Mouse (Mus musculus) gastrocnemius, adult 2 months (tissue): ENCODE measurements around the gene Ccp110. TPM values are rescaled to one million over a fixed set of nuclear protein-coding genes. Genes with fewer than 3 reads are reported as not detected.

Source experiments
- DNase-seq: peaks from one replicate; pipeline ENCODE4 v3.0.0; 2022
- H3K27ac ChIP-seq: fragments of 200-600 bp; 2 replicates; pipeline ENCODE4 v1.8.1; 2022; ENCODE audit warnings: mild to moderate bottlenecking
- H3K4me3 ChIP-seq: fragments of 200-600 bp; 2 replicates; pipeline ENCODE4 v1.8.1; 2022; ENCODE audit warnings: mild to moderate bottlenecking, moderate library complexity
- CTCF ChIP-seq: fragments of 200-600 bp; IDR thresholded peaks from 2 replicates; pipeline ENCODE4 v1.8.1; 2022; ENCODE audit warnings: antibody characterized with exemption, mild to moderate bottlenecking, moderate library complexity
- intact Hi-C: fragments of 180-260 bp; cut with DNase I; formaldehyde crosslinking; loops from one replicate; pipeline ENCODE4 v1.15.1; 2025
- total RNA-seq, 2 experiments: library from RNA; stranded (reverse); gene quantifications; 2 replicates each; pipeline ENCODE4 v1.2.3; 2021

Ccp110 gene
- total RNA-seq, 2 experiments from 2014 or later: 2.3 to 3.0 TPM

DNA sequence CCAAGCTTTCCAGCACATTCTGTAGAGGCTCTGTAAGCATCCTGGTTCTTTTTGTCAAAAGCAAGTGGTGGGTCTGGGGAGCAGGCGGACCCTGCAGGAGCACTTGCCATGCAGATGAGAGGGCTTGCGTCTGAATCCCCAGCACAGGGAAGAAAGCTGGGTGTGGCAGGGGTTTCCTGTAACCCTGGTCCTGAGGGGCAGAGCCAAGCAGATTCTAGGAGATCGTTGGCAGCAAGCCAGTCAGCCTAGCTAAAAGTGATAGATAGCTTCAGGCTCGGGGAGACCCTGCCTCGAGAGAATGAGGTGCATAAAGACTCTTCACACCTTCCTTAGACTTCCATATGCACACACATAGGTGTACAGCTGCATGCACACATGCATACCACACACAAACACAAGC is 47.0 kb downstream of the Ccp110 start:
- no peak overlapping the region for H3K27ac ChIP-seq
- no peak for TF ChIP-seq CTCF
- DNase-seq: no peak
- intact Hi-C loops: no loop called here
- no peak overlapping the region for H3K4me3 ChIP-seq

DNA sequence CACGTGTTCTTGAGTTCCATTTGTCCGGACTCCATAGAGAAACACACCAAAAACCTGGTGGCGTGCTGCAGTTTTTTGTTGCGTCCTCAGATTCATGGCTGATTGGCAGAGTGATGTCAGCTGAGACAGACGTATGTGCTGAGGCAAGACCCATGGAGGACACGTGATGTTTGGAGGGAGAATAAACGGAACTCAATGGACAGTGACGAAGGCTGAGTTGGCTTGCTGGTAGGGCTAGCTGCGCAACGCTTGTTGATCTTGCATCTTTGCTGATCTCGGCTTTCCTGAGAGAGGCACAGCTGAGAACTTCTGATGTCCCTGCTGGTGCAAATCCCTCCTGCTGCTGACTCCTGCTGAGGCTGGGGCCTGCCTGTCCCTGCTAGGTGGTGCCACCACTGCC is 51.6 kb downstream of the Ccp110 start:
- Histone ChIP-seq H3K4me3 (no peak overlapping the region), H3K27ac (no peak overlapping the region)
- DNase-seq: no peak
- TF ChIP-seq CTCF: no peak
- intact Hi-C loops: loop anchor here (10.0 kb wide), 2 partner anchors 91 to 751 kb away; partner anchors contain the start of genes Acsm5, Iqck and Knop1

DNA sequence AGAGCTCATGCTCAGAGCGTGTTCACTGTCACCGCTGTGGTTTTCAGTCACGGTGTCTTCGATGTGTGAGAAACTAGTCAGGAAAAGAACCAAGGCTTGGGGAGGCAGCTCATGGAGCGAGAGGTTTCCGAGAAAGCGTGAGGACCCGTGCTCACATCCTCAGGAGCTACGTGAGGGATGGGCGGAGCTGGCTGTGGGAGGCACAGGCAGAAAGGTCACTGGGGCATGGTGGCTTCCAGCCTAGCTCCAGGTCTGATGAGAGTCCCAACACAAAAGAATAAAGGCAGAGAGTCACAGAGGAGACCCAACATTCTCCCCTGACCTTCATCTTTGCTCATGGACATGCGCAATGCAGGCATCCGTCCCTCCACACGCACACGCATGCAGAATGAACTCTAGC is 52.4 kb downstream of the Ccp110 start:
- Histone ChIP-seq H3K27ac (no peak overlapping the region), H3K4me3 (no peak overlapping the region)
- no peak for DNase-seq
- no peak for TF ChIP-seq CTCF
- intact Hi-C loops: loop anchor here (10.0 kb wide), 2 partner anchors 90 to 750 kb away; partner anchors contain the start of genes Acsm5, Iqck and Knop1

DNA sequence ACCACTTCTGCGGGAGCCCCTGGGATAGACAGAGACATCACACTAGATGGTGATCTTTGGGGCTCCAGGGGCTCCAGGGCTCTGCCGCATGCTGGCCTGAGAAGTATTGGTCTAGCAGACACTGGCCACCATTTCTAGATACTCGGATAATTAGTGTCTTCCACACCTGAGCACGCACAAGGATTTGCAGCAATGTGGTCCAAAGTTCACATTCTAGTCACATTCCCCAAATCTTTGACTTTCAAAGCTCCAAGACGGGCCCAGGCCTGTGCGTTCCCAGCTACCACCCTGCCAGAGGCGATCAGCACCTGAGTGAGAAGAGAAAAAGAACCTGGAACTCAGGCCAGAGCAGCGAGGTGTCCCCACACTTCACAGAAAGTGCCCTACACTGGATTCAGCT is 53.3 kb downstream of the Ccp110 start:
- Histone ChIP-seq H3K27ac (no peak overlapping the region; the same call in 1 of the 2 replicates), H3K4me3 (no peak overlapping the region)
- no peak for TF ChIP-seq CTCF
- DNase-seq: no peak
- intact Hi-C loops: loop anchor here (1.0 to 10.0 kb wide), 3 partner anchors 89 to 749 kb away; partner anchors contain the start of genes Acsm5, Iqck and Knop1

DNA sequence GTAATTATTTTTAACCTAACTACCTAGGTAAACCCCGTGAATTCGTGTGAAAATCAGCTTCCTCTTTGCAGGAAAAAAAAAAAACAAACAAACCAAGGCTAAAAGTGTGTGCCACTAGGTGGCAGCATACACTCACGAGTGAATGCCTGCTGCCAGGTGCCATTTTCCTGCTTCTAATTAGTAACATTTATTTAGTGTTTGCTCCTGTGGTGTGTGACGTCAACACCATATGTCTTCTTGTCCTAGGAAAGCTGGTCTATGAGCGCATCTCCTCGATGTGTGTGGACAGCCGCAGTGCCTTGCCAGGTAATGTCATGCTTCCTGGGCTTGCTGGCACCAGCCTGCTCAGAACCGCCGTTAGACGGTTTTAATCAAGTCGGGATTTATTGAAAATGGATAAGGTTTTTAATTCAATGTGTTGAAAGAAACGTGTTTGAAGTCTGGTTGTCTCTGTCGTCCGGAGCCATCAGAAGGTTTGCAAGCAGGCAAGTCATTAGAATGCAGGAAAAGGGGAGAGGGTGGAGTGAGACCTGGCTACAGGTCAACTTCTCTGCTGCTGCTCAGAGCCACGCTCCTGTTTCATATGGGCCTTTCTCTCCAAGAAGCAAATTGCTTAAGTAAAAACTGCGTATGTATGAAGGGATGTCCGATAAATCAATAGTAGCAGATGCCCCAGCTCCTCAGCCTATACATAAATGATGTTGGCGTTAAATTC is 53.9 kb downstream of the Ccp110 start:
- DNase-seq: peak; percentile 55
- TF ChIP-seq CTCF: peak; percentile 85
- Histone ChIP-seq H3K4me3 (no peak overlapping the region; the same call in 1 of the 2 replicates), H3K27ac (peak overlapping the region; percentile 17; the same call in 1 of the 2 replicates)
- intact Hi-C loops: loop anchor here (1.0 to 10.0 kb wide), 3 partner anchors 89 to 749 kb away; partner anchors contain the start of genes Acsm5, Iqck and Knop1

DNA sequence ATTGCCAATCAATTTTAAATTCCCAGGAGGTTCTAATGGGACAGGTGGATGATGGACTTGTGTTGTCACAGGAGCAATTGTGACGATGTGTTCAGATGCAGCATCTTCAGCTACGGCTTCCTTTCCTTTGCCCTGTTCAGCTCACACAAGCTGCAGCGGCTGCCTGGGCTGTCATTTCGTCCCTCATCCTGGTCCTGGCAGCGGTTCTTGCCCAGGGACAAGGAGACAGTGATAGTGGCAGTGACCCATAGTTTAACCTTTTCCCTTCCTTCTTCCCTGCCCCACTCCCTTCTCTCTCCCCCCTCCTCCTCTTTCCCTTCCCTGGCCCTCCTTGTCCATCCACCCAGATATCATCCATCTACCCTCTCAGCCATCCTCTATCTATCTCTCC is 54.5 kb downstream of the Ccp110 start:
- intact Hi-C loops: loop anchor here (1.0 to 10.0 kb wide), 3 partner anchors 88 to 748 kb away; partner anchors contain the start of genes Acsm5, Iqck and Knop1
- Histone ChIP-seq H3K27ac (no peak overlapping the region), H3K4me3 (no peak overlapping the region)
- DNase-seq: no peak
- no peak for TF ChIP-seq CTCF

DNA sequence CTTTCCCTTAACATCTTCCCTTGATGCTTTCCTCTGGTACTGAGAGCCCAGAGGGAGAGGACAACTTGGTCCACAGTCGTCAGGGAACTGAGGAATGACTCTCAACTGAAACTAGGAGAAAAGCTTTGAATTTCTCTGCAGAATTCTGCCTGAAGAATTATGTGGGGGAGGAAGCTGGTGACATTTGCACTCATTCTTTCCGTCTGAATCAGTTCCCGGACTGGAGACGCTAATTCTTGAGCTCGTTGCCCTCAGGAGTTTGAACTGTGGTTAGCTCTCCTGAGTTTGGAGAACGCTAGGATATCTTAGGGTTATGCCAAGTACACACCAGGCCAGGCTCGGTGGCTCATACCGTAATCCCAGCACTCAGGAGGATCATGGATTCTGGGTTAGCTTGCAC is 56.9 kb downstream of the Ccp110 start:
- H3K27ac ChIP-seq: peak overlapping the region; percentile 43; the same call in 1 of the 2 replicates

DNA sequence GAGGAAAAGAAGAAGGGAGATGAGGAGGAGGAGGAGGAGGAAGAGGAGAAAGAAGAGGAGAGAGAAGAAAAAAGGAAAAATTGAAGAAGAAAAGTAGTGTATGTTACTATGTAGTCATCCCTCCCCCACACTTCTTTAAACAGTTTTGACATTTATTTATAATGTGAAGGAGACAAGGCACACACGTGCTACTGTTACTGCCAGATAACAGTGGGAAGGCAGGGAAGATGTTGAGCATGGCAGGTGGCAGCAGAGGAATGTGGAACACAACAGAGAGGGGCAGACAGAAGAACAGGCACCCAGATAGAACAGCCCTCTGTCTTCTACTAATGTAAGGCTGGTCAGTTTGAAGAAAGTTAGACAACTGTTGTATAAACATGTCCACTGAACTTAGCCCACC is 57.3 kb downstream of the Ccp110 start:
- DNase-seq: no peak
- Histone ChIP-seq H3K27ac (no peak overlapping the region), H3K4me3 (no peak overlapping the region)
- no peak for TF ChIP-seq CTCF
- intact Hi-C loops: loop anchor here (10.0 kb wide), 2 partner anchors 85 to 745 kb away; partner anchors contain the start of genes Acsm5, Iqck and Knop1

More for the DNA sequence above, 56.9 kb downstream of the Ccp110 start:
- TF ChIP-seq CTCF: no peak
- intact Hi-C loops: loop anchor here (10.0 kb wide), 2 partner anchors 86 to 746 kb away; partner anchors contain the start of genes Acsm5, Iqck and Knop1
- no peak for DNase-seq
- H3K4me3 ChIP-seq: no peak overlapping the region

DNA sequence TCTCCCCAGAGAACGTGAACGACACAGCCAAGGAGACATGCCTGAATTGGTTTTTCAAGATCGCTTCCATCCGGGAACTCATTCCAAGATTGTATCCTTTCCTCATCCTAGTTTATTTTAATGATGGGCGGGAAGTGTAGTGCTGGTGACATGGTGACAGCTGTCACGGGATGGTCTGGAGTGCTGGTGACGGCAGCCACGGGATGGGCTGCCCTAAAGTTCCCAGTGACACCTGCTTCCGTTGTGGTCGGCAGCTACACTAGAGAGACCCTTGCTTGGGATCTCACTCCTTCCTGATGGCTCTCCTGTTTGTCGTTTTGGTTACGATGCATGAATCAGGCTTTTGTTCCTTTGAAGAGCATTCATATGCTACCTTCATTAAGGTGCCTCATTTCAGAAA is 60.7 kb downstream of the Ccp110 start:
- TF ChIP-seq CTCF: no peak
- DNase-seq: no peak
- intact Hi-C loops: no loop called here
- no peak overlapping the region for H3K27ac ChIP-seq
- H3K4me3 ChIP-seq: no peak overlapping the region

DNA sequence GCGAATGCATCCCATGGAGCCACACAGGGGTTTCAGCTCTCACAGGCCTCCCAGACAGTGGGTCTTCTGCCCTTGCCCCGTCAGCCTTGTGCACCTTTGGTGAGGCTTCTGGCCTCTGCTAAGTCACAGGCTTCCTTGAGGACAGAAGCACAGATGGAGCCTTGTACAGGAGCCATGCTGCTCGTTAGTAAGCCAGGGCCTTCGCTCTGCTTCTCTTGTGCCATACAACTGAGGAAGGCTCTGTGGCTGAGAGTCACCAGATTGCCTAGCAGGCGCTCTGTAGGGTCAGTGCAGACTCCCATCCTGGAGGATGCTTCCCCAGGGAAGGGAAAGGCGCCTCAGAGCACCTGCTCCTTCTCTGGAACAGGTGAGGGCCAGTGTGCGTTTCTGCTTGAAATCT is 63.6 kb downstream of the Ccp110 start:
- peak overlapping the region; percentile 32; the same call in 1 of the 2 replicates for H3K27ac ChIP-seq

DNA sequence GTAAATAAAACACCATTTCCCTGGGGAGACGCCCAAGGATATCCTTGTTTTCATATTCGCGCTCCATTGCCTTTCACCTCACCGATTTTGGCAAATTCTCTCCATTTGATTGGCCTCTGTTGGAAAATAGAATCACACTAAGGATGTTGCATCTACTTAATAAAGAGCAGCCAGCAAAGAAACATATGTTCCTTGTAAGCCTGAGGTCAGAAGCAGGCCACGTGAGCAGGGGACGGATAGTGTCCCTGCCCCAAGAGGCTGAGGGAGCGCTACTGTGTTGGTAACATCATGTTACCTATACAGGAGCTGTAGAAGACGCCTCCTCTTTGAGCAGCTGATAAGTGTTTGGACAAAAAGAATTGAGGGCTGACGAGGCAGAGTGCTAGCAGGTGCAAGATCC is 64.1 kb downstream of the Ccp110 start:
- intact Hi-C loops: no loop called here
- peak overlapping the region; percentile 48; the same call in 1 of the 2 replicates for H3K27ac ChIP-seq
- H3K4me3 ChIP-seq: no peak overlapping the region
- no peak for TF ChIP-seq CTCF
- no peak for DNase-seq

More for the DNA sequence above, 63.6 kb downstream of the Ccp110 start:
- no peak overlapping the region for H3K4me3 ChIP-seq
- TF ChIP-seq CTCF: no peak
- no peak for DNase-seq
- intact Hi-C loops: no loop called here

DNA sequence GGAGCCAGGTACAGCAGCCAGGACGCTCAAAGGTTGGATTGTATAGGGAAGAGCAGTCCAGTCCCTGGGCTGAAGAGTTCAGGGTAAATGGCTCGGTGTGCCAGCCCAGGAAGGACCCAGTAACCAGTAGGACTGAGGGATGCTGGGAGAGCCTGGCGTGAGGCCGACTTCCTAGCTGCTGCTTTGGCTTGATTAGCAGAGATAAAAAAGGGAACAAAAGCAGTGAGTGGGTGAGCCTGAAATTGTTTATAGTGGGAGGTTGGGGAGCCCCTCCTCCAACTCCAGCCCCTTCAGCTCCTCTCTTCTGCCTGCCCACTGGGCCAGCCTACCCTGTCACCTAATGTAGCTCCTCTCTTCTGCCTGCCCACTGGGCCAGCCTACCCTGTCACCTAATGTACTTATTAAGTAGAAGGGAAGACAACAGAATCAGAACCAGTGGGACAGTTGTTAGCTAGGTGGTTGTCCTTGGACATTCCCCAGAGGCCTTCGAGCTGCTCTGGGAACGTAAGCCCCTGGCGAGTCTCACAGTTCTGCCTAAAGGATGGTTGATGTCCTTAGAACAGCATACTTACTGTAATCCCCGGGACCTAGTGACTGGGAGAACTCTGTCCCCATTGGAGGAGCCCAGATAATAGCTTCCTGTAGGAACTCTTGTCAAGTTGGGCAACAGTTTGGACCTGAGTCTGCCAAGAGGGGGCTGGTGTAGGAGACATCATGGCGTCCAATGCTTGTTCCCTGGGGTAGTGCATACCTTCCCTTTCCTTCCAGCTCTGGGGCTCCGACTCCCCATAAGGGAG is 65.4 kb downstream of the Ccp110 start:
- intact Hi-C loops: no loop called here

DNA sequence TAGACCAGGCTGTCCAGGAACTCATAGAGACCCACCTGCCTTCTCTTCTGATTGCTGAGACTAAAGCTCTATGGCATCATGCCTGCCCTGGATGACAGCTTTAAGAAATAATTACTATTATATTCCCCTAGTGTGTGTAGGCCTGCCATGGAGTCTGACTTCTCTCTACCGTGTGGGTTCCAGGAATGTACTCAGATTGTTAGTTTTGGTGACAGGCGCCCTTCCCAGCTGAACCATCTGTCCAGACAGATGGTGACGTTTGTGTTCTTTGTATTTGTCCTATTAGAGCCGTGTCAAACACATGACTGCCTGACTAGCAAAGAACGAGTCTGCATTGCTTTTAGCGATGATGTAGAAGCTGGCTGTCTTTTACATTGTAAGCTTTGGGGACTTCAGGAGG is 66.2 kb downstream of the Ccp110 start:
- Histone ChIP-seq H3K27ac (no peak overlapping the region), H3K4me3 (no peak overlapping the region)
- no peak for TF ChIP-seq CTCF
- intact Hi-C loops: no loop called here
- no peak for DNase-seq

More for the DNA sequence above, 65.4 kb downstream of the Ccp110 start:
- Histone ChIP-seq H3K4me3 (no peak overlapping the region), H3K27ac (peak overlapping the region; percentile 48)
- TF ChIP-seq CTCF: no peak
- DNase-seq: peak; percentile 36
